Mouse (Mus musculus) erythroblast, embryonic 14.5 days (primary cell): ENCODE measurements around the gene Sox5.

Source experiments
- GATA1 ChIP-seq: IDR thresholded peaks from 2 replicates; pipeline ENCODE4 v1.6.1; 2012; ENCODE audit warnings: low read length, inconsistent platforms, mixed read lengths
- TAL1 ChIP-seq: IDR thresholded peaks from 3 replicates; pipeline ENCODE4 v1.6.1; 2012; ENCODE audit warnings: low read length, inconsistent platforms, mixed read lengths

DNA sequence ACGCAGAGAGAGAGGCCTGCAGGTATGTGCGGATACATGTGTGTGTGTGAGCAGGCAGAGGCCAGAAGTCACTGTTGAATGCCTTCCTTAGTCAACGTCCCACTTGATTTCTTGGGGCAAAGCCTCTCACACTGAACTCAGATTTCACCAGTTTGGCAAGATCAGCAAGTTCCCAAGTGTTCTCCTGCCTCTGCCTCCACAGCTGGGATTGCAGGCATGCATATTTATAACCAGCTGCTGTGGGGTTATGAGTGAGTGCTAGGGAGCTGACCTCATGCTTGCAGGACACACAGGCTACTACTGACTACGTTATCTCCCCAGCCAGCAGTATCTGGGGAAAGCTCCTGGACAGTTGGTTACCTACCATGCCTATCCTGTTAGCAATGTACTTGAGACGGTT, 139.9 kb downstream of the Sox5 start:
- TF ChIP-seq GATA1 (no peak), TAL1 (no peak)
